Mouse (Mus musculus): ENCODE measurements around the gene Hes7.
A peak's percentile ranks its signal among the peaks of the same experiment; 100 is the strongest.

The Hes7 gene

DNA sequence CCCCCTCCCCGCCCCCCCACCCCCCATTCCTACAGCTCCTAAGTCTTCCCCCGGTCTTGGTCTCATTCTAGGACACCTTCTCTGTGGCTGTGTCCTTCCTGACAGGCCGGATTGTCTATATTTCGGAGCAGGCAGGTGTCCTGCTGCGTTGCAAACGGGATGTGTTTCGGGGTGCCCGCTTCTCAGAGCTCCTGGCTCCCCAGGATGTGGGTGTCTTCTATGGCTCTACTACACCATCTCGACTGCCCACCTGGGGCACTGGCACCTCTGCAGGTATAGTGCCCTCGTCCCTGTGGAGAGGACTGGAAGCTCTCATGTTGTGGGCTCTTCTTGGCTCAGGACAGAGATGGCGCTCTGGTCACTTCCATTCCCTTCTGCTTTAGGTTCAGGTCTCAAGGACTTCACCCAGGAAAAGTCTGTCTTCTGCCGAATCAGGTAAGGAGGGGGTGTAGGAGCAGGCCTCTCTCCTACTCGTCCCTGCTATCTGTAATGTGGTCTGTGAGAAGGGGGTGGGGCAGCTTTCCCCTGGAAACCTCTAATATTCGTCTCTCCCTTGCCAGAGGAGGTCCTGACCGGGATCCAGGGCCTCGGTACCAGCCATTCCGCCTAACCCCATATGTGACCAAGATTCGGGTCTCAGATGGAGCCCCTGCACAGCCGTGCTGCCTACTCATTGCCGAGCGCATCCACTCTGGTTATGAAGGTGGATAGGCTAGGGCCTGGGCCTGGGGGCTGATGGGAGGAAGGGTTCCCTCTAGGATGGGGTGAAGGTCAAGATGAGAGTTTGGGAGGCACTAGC, 18.4 kb upstream of the Hes7 start:
- no peak for DNase-seq (ENCODE audit: low spot score)

DNA sequence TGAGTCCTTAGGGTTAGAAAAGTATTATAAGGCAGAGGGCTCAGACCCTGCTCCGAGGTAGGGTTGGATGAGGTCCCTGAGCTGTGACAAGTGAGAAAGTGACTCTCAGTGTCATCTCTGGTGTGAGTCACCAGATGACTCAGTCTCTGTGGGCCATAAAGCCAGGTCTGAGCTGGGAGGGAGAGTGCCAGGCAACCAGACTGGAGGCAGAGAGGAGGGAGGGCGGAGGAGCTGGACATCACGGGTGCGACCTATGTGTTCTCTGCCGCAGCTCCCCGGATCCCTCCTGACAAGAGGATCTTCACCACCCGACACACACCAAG, 17.8 kb upstream of the Hes7 start:
- DNase-seq (ENCODE audit: low spot score) = no peak

DNA sequence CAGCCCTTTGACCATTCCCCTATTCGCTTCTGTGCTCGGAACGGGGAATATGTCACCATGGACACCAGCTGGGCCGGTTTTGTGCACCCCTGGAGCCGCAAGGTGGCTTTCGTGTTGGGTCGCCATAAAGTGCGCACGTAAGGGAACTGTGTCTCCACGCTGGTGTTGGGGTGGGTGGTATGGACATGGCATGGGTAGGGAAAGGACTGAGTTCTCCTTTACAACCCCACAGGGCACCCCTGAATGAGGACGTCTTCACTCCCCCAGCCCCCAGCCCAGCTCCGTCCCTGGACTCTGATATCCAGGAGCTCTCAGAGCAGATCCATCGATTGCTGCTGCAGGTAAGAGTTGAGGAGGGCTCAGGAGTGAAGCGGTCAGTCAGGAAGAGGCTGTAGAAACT, 17.1 kb upstream of the Hes7 start:
- no peak for DNase-seq (ENCODE audit: low spot score)

- no peak for DNase-seq (ENCODE audit: low spot score)
These were observed 16.4 kb upstream of the Hes7 start for GRCm38 (mm10) chr11:69103531-69104435.

- DNase-seq (ENCODE audit: low spot score) = no peak
These were observed 15.7 kb upstream of the Hes7 start for GRCm38 (mm10) chr11:69104487-69104886.

GRCm38 (mm10) chr11:69105227-69105626, 15.0 kb upstream of the Hes7 start:
- no peak for DNase-seq (ENCODE audit: low spot score)

DNA sequence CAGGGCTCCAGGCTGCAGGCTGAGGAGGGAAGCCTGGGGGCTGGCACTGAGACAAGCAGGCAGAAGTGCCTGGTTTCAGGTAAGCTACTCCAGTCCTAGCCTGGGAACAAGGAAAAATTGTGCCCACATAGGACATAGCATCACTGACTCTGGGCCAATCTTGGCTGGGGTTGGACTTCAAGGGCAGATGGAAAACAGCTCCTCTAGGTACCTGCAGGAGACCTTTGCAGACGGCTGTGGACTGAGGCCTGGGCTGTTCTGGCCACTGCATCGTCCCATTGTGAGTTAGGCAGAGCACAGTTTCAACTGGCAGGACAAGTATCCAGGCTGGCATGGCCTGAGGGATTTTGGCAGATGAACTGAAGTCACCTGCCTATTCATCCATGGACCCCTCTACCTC, 14.4 kb upstream of the Hes7 start:
- DNase-seq (ENCODE audit: low spot score) = no peak

GRCm38 (mm10) chr11:69106299-69106698, 13.9 kb upstream of the Hes7 start:
- no peak for DNase-seq (ENCODE audit: low spot score)

DNA sequence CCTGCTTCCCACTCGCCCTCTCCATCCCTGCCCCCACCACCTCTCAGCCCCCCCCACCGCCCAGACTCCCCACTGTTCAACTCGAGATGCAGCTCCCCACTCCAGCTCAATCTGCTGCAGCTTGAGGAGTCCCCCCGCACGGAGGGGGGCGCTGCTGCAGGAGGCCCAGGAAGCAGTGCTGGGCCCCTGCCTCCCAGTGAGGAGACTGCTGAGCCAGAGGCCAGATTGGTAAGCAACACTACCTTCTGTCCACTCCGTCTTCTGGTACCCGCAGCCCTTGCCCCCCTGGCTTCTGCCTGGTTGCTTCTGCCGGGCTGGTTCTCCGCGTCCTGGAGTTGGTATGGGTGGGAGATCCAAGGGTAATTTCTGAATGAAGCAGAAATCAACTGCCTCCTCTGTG, 13.4 kb upstream of the Hes7 start:
- DNase-seq (ENCODE audit: low spot score) = no peak

- no peak for DNase-seq (ENCODE audit: low spot score)
These were observed 12.5 kb upstream of the Hes7 start for GRCm38 (mm10) chr11:69107676-69108075.

- DNase-seq (ENCODE audit: low spot score) = no peak
These were observed 12.0 kb upstream of the Hes7 start for GRCm38 (mm10) chr11:69108223-69108622.

- no peak for DNase-seq (ENCODE audit: low spot score)
These were observed 10.9 kb upstream of the Hes7 start for GRCm38 (mm10) chr11:69109032-69109900.

GRCm38 (mm10) chr11:69110319-69111046, 9.7 kb upstream of the Hes7 start:
- peak; percentile 89 for DNase-seq (ENCODE audit: low spot score)

DNA sequence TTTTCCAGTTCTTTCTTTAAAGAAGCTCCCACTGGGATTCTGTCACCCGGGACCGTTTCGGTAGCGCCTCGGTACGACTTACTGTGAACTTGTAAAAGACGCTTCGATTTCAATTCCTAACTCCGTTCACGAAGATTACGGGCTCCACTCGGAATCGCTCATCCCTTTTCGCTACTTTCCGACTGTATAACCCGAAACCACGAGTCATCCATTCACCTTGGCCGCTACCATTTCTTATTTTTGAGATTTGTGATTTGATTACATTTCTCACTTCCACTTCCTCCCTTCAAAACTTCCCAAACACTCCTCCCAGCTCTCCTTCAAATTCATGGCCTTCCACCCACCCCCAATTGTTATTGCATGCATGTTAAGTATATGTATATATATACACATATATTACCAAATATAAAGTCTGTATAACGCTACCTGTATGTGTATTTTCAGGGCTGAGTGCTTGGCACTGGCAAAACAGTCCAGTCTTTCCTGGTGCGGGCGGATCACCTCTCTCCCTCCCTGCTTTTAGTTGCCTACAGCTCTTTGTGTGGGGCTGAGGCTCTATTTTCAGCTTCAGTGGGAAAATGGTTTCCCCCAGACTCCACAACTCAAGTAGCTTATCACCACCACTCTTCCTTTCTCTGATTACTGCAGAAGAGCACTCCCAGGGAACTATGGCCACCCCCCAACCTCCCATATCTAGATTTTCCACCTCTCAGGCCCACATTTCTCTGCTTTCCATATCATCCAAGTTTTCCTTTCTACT, 9.0 kb upstream of the Hes7 start:
- no peak for DNase-seq (ENCODE audit: low spot score)

DNA sequence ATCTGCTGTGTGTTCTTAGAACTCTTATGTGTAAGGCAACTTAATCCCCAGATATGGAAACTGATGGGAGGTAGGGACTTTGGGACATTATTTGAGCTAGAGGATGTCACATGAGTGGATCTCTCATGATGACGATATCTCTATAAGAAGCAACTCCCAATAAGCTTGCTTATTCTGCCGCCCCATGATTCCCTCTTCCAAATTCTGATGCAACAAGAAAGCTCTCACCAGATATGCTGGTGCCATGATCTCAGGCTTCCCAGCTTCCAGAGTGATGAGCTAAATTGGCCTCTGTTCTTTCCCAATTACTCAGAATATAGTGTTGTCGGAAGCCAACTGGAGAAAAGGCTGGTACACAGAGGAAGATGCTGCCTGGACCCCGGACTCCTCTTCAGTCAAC, 8.3 kb upstream of the Hes7 start:
- no peak for DNase-seq (ENCODE audit: low spot score)

GRCm38 (mm10) chr11:69114018-69114417, 6.2 kb upstream of the Hes7 start:
- DNase-seq (ENCODE audit: low spot score) = no peak

GRCm38 (mm10) chr11:69114621-69115020, 5.6 kb upstream of the Hes7 start:
- no peak for DNase-seq (ENCODE audit: low spot score)

DNA sequence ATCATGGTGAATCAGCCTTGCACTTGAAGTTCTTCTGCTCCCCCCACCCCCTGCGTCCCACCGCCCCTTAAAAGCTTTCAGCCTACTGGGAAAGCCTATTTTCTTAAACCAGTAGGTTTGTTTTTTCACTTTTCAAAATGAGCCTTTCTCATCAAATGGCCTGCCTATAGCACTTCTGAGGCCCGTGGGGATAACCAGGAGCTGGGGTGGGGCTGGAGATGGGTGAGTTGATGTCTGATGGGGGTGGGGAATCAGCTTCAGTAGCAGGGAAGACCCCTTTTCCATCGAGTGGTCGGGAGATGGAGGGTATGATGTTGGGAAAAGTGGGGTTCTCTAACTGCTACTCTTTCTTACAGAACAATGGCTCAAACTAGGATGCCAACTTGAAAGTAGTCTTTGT, 3.4 kb upstream of the Hes7 start:
- no peak for DNase-seq (ENCODE audit: low spot score)

- peak; percentile 73 for DNase-seq (ENCODE audit: low spot score)
These were observed 2.2 kb upstream of the Hes7 start for GRCm38 (mm10) chr11:69117737-69118695.

- DNase-seq (ENCODE audit: low spot score) = peak; percentile 83
These were observed 1.4 kb upstream of the Hes7 start for GRCm38 (mm10) chr11:69118765-69119164.

Data from testis, postnatal 14 days (tissue).